Mouse (Mus musculus): ENCODE measurements at regions not wholly inside any gene's neighbourhood (a gene's known extent, or its start where the extent isn't known, plus 50 kb on each side); places are given as distances from the start of the nearest gene placed in this dataset.
"Not testable (repeated sequence)": the region's sequence is repeated elsewhere in the genome, so short reads cannot be mapped to it uniquely, and the experiment has no call there.

DNA sequence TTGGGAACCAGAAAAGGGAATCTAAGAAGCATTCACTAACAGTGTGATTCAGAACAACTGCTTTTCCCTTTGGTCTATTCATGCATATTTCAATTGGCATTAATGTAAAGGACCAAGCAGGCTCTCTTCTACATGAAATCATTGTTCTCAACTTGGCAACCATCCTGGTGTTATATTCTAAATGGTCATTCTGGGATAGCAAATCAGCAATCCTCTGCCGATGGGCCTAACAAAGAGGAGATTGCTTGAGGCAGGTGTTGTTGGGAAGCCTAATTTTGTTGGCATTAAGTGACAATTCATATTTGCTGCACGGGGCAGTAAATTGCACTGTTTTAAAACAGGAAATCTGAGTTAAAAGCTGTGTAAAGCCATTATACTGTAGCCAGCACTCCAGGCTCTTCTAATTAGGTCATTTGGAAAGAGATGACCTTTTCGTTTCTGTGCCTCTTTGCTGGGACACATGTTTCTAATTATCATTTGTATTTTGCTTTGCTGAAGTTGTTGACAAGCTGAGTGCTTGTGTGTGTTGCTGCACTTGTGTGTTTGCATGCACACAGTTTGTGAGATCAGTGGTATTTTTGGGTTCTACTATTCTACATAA is 275.4 kb downstream of the Cetn3 start:
- no peak overlapping the region for H3K27ac ChIP-seq (ENCODE audit: insufficient read depth, low read depth, low read length)
- TF ChIP-seq POLR2A (IDR thresholded peaks at IDR 0.05; ENCODE audit: low read depth, low read length) (no peak), CTCF (conservative IDR thresholded peaks at IDR 0.05; ENCODE audit: insufficient read depth, insufficient read length, low read depth, low read length) (no peak)
- no peak for DNase-seq
- 44% methylated on average over 3 of the region's 3 CpGs for WGBS
- no peak overlapping the region for H3K4me3 ChIP-seq (ENCODE audit: insufficient read depth, low read depth, low read length)
- H3K27me3 ChIP-seq (replicated peaks; ENCODE audit: control insufficient read depth, insufficient read depth, low read length): no peaks in the 10 kb centered on the region
- H3K4me1 ChIP-seq (ENCODE audit: control insufficient read depth, insufficient read depth, low read length): no peaks in the 10 kb centered on the region
- H3K36me3 ChIP-seq (ENCODE audit: control insufficient read depth, insufficient read depth, low read length): no peaks in the 10 kb centered on the region

DNA sequence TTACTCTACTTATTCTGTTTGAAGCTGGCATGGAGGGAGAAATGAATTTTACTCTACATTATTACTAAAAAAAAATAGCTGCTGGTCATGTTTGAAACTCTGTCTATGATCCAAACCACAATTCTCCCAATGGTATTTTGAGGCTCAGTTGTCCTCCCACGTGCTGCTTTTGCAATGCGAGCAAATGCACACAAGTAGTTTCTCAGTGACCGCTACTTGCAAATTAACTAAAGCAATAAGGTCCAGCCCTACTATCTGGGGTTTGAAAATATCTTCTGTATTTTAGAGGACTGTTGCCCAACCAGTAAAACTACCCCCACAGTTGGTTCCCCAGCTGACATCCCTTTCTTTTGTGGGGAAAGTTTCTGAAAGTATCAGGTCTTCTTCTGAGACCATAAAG is 276.0 kb downstream of the Cetn3 start:
- H3K27ac ChIP-seq (ENCODE audit: insufficient read depth, low read depth, low read length): no peak overlapping the region
- H3K27me3 ChIP-seq (replicated peaks; ENCODE audit: control insufficient read depth, insufficient read depth, low read length): no peaks in the 10 kb centered on the region
- no peaks in the 10 kb centered on the region for H3K36me3 ChIP-seq (ENCODE audit: control insufficient read depth, insufficient read depth, low read length)
- H3K4me1 ChIP-seq (ENCODE audit: control insufficient read depth, insufficient read depth, low read length): no peaks in the 10 kb centered on the region
- TF ChIP-seq POLR2A (IDR thresholded peaks at IDR 0.05; ENCODE audit: low read depth, low read length): no peak
- TF ChIP-seq CTCF (conservative IDR thresholded peaks at IDR 0.05; ENCODE audit: insufficient read depth, insufficient read length, low read depth, low read length): no peak
- H3K4me3 ChIP-seq (ENCODE audit: insufficient read depth, low read depth, low read length): no peak overlapping the region
- no peak for DNase-seq
- 75% methylated on average over 3 of the region's 3 CpGs for WGBS

DNA sequence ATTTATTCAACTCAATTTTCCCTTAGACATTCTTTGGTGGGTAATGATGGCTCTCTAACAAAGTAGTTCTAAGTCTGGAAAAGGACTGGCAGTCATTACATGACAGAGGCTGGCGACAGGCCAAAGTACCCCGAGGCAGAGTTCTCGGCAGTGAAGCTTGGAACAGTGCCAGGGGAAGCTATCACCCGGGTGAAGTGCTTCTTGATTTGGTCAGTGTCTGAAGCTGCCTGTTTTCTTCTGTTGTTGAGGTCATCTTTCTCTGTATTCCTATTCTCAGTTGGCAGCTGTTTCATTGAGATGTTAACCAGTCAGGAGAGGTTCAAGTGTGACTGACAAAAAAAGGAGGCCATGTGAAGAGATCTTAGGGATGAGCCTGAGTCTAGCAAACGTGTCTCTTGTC is 276.6 kb downstream of the Cetn3 start:
- peak; percentile 13 for DNase-seq
- no peak overlapping the region for H3K4me3 ChIP-seq (ENCODE audit: insufficient read depth, low read depth, low read length)
- TF ChIP-seq POLR2A (IDR thresholded peaks at IDR 0.05; ENCODE audit: low read depth, low read length): no peak
- TF ChIP-seq CTCF (conservative IDR thresholded peaks at IDR 0.05; ENCODE audit: insufficient read depth, insufficient read length, low read depth, low read length): no peak
- H3K27me3 ChIP-seq (replicated peaks; ENCODE audit: control insufficient read depth, insufficient read depth, low read length): no peaks in the 10 kb centered on the region
- 14% methylated on average over 5 of the region's 5 CpGs for WGBS
- H3K27ac ChIP-seq (ENCODE audit: insufficient read depth, low read depth, low read length): no peak overlapping the region
- no peaks in the 10 kb centered on the region for H3K36me3 ChIP-seq (ENCODE audit: control insufficient read depth, insufficient read depth, low read length)
- no peaks in the 10 kb centered on the region for H3K4me1 ChIP-seq (ENCODE audit: control insufficient read depth, insufficient read depth, low read length)

DNA sequence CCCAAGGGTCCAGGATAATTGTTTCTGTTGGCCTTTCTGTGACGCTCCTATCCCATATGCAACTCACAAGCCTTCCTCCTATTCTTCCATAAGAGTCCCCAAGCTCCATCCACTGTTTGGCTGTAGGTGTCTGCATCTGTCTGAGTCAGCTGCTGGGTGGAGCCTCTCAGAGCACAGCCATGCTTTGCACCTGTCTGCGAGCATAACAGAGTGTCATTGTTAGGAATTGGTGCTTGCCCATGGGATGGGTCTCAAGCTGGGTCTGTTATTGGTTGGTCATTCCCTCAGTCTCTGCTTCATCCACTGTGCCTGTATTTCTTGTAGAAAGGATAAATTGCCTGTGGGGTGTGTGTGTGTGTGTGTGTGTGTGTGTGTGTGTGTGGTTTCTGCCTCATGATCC is 281.0 kb downstream of the Cetn3 start:
- DNase-seq; H3K27me3 ChIP-seq (replicated peaks; ENCODE audit: control insufficient read depth, insufficient read depth, low read length); H3K27ac ChIP-seq (ENCODE audit: insufficient read depth, low read depth, low read length); H3K4me1 ChIP-seq (ENCODE audit: control insufficient read depth, insufficient read depth, low read length); H3K4me3 ChIP-seq (ENCODE audit: insufficient read depth, low read depth, low read length); H3K36me3 ChIP-seq (ENCODE audit: control insufficient read depth, insufficient read depth, low read length): not testable (repeated sequence)
- WGBS: 82% methylated on average over 2 of the region's 2 CpGs

DNA sequence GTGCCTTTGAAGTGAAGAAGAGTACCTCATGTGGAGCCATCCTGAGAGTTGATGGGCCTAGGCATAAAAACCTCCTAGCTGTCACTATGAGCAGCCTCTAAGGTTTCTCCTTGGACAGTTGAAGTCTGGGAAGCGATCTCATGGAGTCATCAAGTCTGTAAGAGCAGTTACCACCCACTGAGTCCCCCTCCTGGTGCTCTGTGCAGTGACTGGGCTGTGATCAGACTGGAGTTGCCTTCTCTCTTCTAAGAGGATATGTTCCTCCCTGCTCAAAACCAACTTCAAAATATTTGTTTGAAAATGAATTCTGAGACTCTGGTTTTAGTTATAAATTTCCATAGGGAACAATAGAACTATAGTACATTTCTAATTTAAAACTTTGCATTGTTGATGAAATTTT is 283.3 kb downstream of the Cetn3 start:
- WGBS: 46% methylated on average over 1 of the region's 1 CpGs
- no peak overlapping the region for H3K4me3 ChIP-seq (ENCODE audit: insufficient read depth, low read depth, low read length)
- H3K27me3 ChIP-seq (replicated peaks; ENCODE audit: control insufficient read depth, insufficient read depth, low read length): no peaks in the 10 kb centered on the region
- no peak overlapping the region for H3K27ac ChIP-seq (ENCODE audit: insufficient read depth, low read depth, low read length)
- H3K4me1 ChIP-seq (ENCODE audit: control insufficient read depth, insufficient read depth, low read length): no peaks in the 10 kb centered on the region
- no peak for DNase-seq
- TF ChIP-seq POLR2A (IDR thresholded peaks at IDR 0.05; ENCODE audit: low read depth, low read length) (no peak), CTCF (conservative IDR thresholded peaks at IDR 0.05; ENCODE audit: insufficient read depth, insufficient read length, low read depth, low read length) (no peak)
- no peaks in the 10 kb centered on the region for H3K36me3 ChIP-seq (ENCODE audit: control insufficient read depth, insufficient read depth, low read length)

DNA sequence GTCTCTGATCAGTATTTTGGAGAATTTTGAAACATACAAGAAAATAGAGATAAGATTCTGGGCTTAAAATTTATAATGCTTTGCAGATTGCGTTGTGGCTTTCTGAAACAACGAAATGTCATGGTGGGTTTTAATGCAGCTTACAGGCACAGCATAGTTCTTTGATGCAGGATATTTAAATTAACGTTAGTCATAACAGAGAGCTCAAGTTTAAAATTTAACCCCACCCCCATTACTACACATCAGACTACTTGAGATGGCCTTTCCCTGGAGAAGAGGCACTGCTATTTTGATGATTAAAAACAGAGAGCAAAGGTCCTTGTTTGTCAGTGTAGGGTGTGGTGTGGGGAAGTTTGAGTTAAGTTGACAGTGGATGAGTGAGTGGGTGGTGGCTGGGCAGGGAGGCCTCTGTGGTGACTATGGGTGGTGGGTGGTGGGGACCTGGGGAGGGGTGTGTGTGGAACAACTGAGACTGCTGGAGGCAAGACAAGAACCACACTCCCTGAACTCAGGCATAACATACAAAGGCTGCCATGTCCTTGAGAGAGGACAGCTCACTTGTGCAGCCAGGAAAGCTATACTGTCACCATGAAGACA is 283.9 kb downstream of the Cetn3 start:
- H3K27ac ChIP-seq (ENCODE audit: insufficient read depth, low read depth, low read length): no peak overlapping the region
- no peak for DNase-seq
- no peaks in the 10 kb centered on the region for H3K36me3 ChIP-seq (ENCODE audit: control insufficient read depth, insufficient read depth, low read length)
- no peaks in the 10 kb centered on the region for H3K4me1 ChIP-seq (ENCODE audit: control insufficient read depth, insufficient read depth, low read length)
- 79% methylated on average over 3 of the region's 3 CpGs for WGBS
- no peak overlapping the region for H3K4me3 ChIP-seq (ENCODE audit: insufficient read depth, low read depth, low read length)
- H3K27me3 ChIP-seq (replicated peaks; ENCODE audit: control insufficient read depth, insufficient read depth, low read length): no peaks in the 10 kb centered on the region
- TF ChIP-seq POLR2A (IDR thresholded peaks at IDR 0.05; ENCODE audit: low read depth, low read length): no peak
- TF ChIP-seq CTCF (conservative IDR thresholded peaks at IDR 0.05; ENCODE audit: insufficient read depth, insufficient read length, low read depth, low read length): no peak

DNA sequence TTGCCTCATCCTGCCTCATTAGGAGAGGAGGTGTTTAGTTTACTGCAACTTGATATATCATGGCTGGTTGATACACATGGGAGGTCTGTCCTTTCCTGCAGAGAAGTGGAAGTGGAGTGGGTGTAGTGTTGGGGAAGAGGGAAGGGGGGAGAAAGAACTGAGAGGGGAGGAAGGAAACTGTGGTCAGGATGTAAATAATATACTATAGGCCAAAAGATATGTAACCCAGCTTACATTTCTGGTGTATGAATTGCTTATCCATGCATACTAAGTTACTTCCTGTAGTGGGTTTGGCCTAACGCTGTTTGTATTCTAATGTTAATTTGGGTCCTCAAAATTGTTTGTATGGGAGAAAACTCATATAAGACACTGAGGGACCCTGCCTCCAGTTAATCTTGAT is 289.6 kb downstream of the Cetn3 start:
- TF ChIP-seq CTCF (conservative IDR thresholded peaks at IDR 0.05; ENCODE audit: insufficient read depth, insufficient read length, low read depth, low read length): no peak
- TF ChIP-seq POLR2A (IDR thresholded peaks at IDR 0.05; ENCODE audit: low read depth, low read length): no peak
- 86% methylated on average over 1 of the region's 1 CpGs for WGBS

More for the DNA sequence above, 289.6 kb downstream of the Cetn3 start:
- Histone ChIP-seq H3K4me1 (ENCODE audit: control insufficient read depth, insufficient read depth, low read length) (no peaks in the 10 kb centered on the region), H3K36me3 (ENCODE audit: control insufficient read depth, insufficient read depth, low read length) (no peaks in the 10 kb centered on the region), H3K27ac (ENCODE audit: insufficient read depth, low read depth, low read length) (no peak overlapping the region), H3K27me3 (replicated peaks; ENCODE audit: control insufficient read depth, insufficient read depth, low read length) (no peaks in the 10 kb centered on the region), H3K4me3 (ENCODE audit: insufficient read depth, low read depth, low read length) (no peak overlapping the region)
- no peak for DNase-seq

Measured in kidney, adult 2 months (tissue).